Mouse (Mus musculus) kidney, adult 18-20 months (tissue): ENCODE data around the gene Gm3573.
"Not testable (repeated sequence)": the region's sequence is repeated elsewhere in the genome, so short reads cannot be mapped to it uniquely, and the experiment has no call there.

Experiments
- DNase-seq: peaks from one replicate; pipeline ENCODE4 v3.0.0; 2021

The Gm3573 gene

DNA sequence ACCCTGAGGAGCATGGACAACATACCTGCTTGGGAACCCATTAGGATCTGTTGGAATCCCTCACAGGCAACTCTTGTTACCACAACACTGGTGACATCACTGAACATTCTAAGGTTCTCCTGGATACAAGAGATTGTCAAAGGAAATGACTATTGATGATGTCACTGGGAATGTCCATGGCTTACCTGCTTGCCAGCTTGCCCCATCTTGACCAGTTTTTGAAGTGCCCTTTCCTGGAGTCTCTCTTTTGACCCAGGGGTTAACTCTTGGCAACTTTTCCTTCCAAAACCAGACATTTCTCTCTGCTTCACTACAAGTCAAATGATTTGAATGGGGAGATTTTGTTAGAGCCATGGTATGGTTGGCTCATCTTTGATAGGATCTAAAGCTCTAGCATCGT is at the start of gene Gm3573:
Gene Gm3573 (minus strand): TSS at position 101 of the 400 bp plus-strand sequence.
- DNase-seq = not testable (repeated sequence)

DNA sequence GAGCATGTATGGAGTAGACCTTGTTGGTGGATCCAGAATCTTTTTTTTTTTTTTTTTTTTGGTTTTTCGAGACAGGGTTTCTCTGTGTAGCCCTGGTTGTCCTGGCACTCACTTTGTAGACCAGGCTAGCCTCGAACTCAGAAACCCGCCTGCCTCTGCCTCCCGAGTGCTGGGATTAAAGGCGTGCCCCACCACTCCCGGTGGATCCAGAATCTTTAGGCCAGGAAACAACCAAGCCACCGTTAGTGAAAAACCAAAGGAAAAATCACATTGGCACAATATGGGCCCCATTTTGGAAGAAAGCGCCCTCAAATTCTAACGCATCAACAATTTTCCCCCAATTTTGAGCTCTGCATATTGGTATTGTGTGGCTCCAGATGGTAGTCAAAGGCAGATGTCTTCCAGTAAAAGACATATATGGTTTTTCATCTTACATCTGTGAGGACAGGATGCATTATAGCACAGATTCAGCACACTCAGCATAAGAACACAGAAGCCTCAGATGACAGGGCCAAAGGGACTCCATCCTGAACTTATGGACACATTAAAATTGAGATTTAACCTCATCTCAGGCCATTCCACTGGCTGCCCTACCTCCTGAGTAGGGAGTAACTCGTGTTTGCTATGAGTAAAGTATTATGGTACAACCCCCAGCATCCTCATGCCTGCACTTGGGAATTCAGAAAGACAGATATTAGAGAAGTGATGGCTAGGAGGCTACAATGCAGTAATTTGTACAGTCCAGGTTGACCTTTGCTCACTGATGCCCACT is 26.4 kb upstream of the Gm3573 start:
- DNase-seq = peak; percentile 2

DNA sequence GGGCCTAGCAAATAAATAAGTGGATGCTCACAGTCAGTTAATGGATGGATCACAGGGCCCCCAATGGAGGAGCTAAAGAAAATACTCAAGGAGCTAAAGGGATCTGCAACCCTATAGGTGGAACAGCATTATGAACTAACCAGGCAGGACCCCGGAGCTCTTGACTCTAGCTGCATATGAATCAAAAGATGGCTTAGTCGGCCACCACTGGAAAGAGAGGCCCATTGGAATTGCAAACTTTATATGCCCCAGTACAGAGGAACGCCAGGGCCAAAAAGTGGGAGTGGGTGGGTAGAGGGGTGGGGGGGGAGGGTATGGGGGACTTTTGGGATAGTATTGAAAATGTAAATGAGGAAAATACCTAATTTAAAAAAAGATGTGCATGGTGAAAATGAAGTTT is 6.7 kb downstream of the Gm3573 start:
- not testable (repeated sequence) for DNase-seq

DNA sequence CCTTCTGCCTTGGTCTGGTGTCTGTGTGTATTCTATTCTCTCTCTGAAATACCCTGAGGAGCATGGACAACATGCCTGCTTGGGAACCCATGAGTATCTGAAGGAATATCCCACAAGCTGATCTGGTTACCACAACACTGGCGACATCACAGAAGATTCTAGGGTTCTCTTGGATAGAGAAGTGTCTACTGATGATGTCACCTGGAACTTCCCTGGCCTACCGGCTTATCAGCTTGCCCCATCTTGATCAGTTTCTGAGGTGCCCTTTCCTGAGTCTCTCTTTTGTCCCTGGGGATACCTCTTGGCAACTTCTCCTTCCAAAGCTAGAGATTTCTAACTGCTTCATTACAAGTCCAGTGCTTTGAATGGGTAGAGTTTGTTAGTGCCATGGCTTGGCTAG is 28.1 kb downstream of the Gm3573 start, which contains the start of gene Gm17027:
Gene Gm17027 (minus strand): TSS at position 101 of the 400 bp plus-strand sequence.
- DNase-seq = not testable (repeated sequence)
